Mouse (Mus musculus): ENCODE measurements around the gene Olfr118. TPM values are rescaled to one million over a fixed set of nuclear protein-coding genes. Genes with fewer than 3 reads are reported as not detected.

Gene Olfr118
- not detected in 2 replicates for polyA plus RNA-seq (2012; rRNA removed)

DNA sequence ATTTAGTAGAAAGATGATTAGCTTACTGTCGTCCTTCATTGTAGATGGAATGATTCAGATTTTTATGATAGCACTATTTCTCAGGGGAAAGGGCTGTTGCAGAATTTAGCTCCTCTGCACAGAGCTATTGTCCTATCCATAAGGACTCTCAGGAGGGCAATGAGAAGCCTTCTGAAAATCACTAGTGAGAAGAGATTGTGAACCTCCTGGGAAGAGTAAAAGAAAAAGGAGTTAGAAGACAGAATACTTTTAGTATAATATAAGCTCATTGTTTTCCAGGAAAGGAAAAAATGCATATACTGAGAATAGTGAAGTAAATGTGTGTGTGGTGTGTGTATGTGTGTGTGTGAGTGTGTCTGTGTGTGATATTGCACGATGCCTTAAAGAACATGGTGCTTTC is at the start of gene Olfr118:
Gene Olfr118, plus strand, starts transcription at position 301 of the 400 bp plus-strand sequence.

DNA sequence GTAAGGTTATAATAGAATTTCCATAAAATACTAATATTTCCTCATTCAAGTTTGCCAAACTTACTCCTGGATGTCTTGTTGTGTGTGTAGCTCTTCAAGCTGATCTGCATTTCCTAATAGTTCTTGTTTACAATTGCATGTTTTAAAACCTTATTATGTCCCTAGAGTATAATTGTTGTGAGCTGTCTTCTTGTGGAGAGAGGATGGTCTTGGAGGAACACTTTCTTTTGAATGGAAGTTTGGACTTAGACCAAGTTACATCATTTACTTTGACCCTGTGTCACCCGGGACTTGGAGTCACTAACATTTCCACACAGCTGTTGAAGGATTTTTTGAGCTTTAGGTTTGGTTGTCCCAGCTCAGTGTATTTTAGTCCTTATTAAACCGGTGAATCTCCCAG is 39.8 kb upstream of the Olfr118 start, which contains the start of the genes Olfr115 and Olfr116:
Gene Olfr115, minus strand, starts transcription at position 101 of the 400 bp plus-strand sequence.
Gene Olfr116, minus strand, starts transcription at position 191 of the 400 bp plus-strand sequence.

DNA sequence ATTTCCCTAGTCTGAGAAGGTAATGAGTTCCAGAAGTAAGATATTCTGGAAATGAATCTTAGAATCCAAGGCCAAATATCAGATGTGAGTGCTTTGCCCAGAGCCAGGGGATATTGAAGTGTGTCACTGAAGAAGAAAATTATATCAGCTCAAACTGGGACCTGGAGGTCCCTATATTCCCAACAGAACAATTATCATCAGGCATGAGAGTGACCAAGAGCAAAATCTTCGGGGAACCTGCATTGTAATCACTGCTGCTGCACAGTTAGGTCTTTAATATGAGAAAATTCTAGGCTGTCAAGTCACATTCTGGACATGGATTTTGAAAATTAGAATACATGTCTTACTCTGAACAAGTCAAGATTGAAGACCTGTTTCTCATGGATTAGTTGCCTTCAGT is 3.1 kb upstream of the Olfr118 start, which contains the start of gene Olfr117:
Gene Olfr117, minus strand, starts transcription at position 101 of the 400 bp plus-strand sequence.

DNA sequence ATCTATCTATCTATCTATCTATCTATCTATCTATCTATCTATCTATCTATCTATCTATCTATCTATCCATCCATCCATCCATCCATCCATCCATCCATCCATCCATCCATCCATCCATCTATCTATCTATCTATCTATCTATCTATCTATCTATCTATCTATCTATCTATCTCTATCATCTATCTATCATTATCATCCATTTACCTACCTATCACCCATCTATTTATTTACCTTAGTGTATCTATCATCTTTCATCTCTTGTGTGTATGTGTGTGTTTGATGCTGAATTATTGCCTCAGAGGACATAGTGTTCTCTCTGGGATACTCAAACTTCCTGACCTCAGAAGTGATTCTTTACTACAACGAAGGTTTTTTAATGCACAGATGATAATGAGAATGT is 29.5 kb downstream of the Olfr118 start, which contains the start of gene Olfr119:
Gene Olfr119, plus strand, starts transcription at position 301 of the 400 bp plus-strand sequence.

DNA sequence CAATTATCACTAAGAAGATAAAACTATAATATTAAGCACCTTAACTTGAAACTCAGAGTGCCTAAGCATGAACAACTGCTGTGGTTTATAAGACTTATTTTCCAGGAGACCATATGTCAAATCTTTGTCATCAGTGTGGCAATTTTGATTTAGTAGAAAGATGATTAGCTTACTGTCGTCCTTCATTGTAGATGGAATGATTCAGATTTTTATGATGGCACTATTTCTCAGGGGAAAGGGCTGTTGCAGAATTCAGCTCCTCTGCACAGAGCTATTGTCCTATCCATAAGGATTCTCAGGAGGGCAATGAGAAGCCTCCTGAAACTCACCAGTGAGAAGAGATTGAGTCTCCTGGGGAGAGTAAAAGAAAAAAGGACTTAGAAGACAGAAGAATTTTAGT is 54.7 kb downstream of the Olfr118 start, which contains the start of gene Olfr120:
Gene Olfr120, plus strand, starts transcription at position 301 of the 400 bp plus-strand sequence.

Other genes starting within 250 kb of the Olfr118 start
- not detected in 2 replicates for gene Olfr108, start 221.5 kb upstream of the Olfr118 start, polyA plus RNA-seq (2012; rRNA removed)
- gene Olfr109, start 208.1 kb upstream of the Olfr118 start, polyA plus RNA-seq (2012; rRNA removed): not detected in 2 replicates
- gene H2-M2, start 183.4 kb upstream of the Olfr118 start, polyA plus RNA-seq (2012; rRNA removed): not detected in 2 replicates
- 0.03 TPM in 1 of 2 replicates, not detected in the other for gene Olfr110, start 174.5 kb upstream of the Olfr118 start, polyA plus RNA-seq (2012; rRNA removed)
- 0.04 and 0.05 TPM in 2 replicates for gene Olfr111, start 159.0 kb upstream of the Olfr118 start, polyA plus RNA-seq (2012; rRNA removed)
- gene Olfr112, start 97.5 kb upstream of the Olfr118 start, polyA plus RNA-seq (2012; rRNA removed): not detected in 2 replicates
- gene Olfr113, start 89.3 kb upstream of the Olfr118 start, polyA plus RNA-seq (2012; rRNA removed): not detected in 2 replicates
- not detected in 2 replicates for gene Olfr114, start 74.2 kb upstream of the Olfr118 start, polyA plus RNA-seq (2012; rRNA removed)
- not detected in 2 replicates for gene Olfr115, start 39.9 kb upstream of the Olfr118 start, polyA plus RNA-seq (2012; rRNA removed)
- not detected in 2 replicates for gene Olfr116, start 39.8 kb upstream of the Olfr118 start, polyA plus RNA-seq (2012; rRNA removed)
- gene Olfr117, start 3.2 kb upstream of the Olfr118 start, polyA plus RNA-seq (2012; rRNA removed): not detected in 2 replicates
- not detected in 2 replicates for gene Olfr119, start 29.6 kb downstream of the Olfr118 start, polyA plus RNA-seq (2012; rRNA removed)
- not detected in 2 replicates for gene Olfr120, start 54.8 kb downstream of the Olfr118 start, polyA plus RNA-seq (2012; rRNA removed)
- gene Olfr121, start 81.9 kb downstream of the Olfr118 start, polyA plus RNA-seq (2012; rRNA removed): not detected in 2 replicates
- gene Olfr122, start 101.6 kb downstream of the Olfr118 start, polyA plus RNA-seq (2012; rRNA removed): not detected in 2 replicates
- not detected in 2 replicates for gene Olfr123, start 126.5 kb downstream of the Olfr118 start, polyA plus RNA-seq (2012; rRNA removed)
- not detected in 2 replicates for gene Olfr124, start 132.9 kb downstream of the Olfr118 start, polyA plus RNA-seq (2012; rRNA removed)
- gene Olfr125, start 166.0 kb downstream of the Olfr118 start, polyA plus RNA-seq (2012; rRNA removed): not detected in 2 replicates
- gene Olfr126, start 180.5 kb downstream of the Olfr118 start, polyA plus RNA-seq (2012; rRNA removed): not detected in 2 replicates
- gene Olfr127, start 233.4 kb downstream of the Olfr118 start, polyA plus RNA-seq (2012; rRNA removed): not detected in 2 replicates